Mouse (Mus musculus): ENCODE results near the gene Heatr6. TPM values are rescaled to one million over a fixed set of nuclear protein-coding genes. Genes with fewer than 3 reads are reported as not detected.

Heatr6 gene
- polyA plus RNA-seq, 1 experiment from 2014 or later: 34.1 TPM

- H3K9ac ChIP-seq: no peak overlapping the region
- WGBS: 76% methylated on average over 2 of the region's 2 CpGs
- no peak overlapping the region for H3K4me2 ChIP-seq (replicated peaks)
- peaks cover 4% of the 10 kb centered on the region; the same call in 1 of the 2 replicates for H3K9me3 ChIP-seq (replicated peaks)
- H3K4me1 ChIP-seq: no peaks in the 10 kb centered on the region
- no peak for ATAC-seq (ENCODE audit: low FRiP score)
- H3K27me3 ChIP-seq: peaks cover 4% of the 10 kb centered on the region
- H3K4me3 ChIP-seq: no peak overlapping the region
- no peak overlapping the region for H3K27ac ChIP-seq
- no peaks in the 10 kb centered on the region for H3K36me3 ChIP-seq
Observed at GRCm38 (mm10) chr11:83735881-83736280, 17.6 kb upstream of the Heatr6 start.

GRCm38 (mm10) chr11:83737109-83737558 is 16.4 kb upstream of the Heatr6 start:
- WGBS: 84% methylated on average over 3 of the region's 3 CpGs

GRCm38 (mm10) chr11:83739241-83739640 is 14.3 kb upstream of the Heatr6 start:
- 25% methylated on average over 5 of the region's 5 CpGs for WGBS
- H3K36me3 ChIP-seq: no peaks in the 10 kb centered on the region
- no peak overlapping the region for H3K9ac ChIP-seq
- no peaks in the 10 kb centered on the region for H3K4me1 ChIP-seq
- no peaks in the 10 kb centered on the region for H3K9me3 ChIP-seq (replicated peaks)
- no peak overlapping the region for H3K4me2 ChIP-seq (replicated peaks)
- no peak overlapping the region for H3K4me3 ChIP-seq
- ATAC-seq (ENCODE audit: low FRiP score): no peak
- no peak overlapping the region for H3K27ac ChIP-seq
- H3K27me3 ChIP-seq: peaks cover 13% of the 10 kb centered on the region

More at GRCm38 (mm10) chr11:83737109-83737558, 16.4 kb upstream of the Heatr6 start:
- ATAC-seq (ENCODE audit: low FRiP score): no peak
- H3K4me2 ChIP-seq (replicated peaks): no peak overlapping the region
- H3K4me3 ChIP-seq: no peak overlapping the region
- no peak overlapping the region for H3K9ac ChIP-seq
- no peaks in the 10 kb centered on the region for H3K36me3 ChIP-seq
- peaks cover 4% of the 10 kb centered on the region; the same call in 1 of the 2 replicates for H3K9me3 ChIP-seq (replicated peaks)
- peaks cover 7% of the 10 kb centered on the region for H3K27me3 ChIP-seq
- no peaks in the 10 kb centered on the region for H3K4me1 ChIP-seq
- H3K27ac ChIP-seq: no peak overlapping the region

GRCm38 (mm10) chr11:83740443-83740991 is 13.0 kb upstream of the Heatr6 start:
- Histone ChIP-seq H3K36me3 (no peaks in the 10 kb centered on the region), H3K4me1 (no peaks in the 10 kb centered on the region), H3K27me3 (peaks cover 15% of the 10 kb centered on the region), H3K9me3 (replicated peaks) (no peaks in the 10 kb centered on the region), H3K4me2 (replicated peaks) (no peak overlapping the region), H3K4me3 (no peak overlapping the region), H3K9ac (no peak overlapping the region), H3K27ac (no peak overlapping the region)
- no peak for ATAC-seq (ENCODE audit: low FRiP score)
- WGBS: 84% methylated on average over 4 of the region's 4 CpGs

- ATAC-seq (ENCODE audit: low FRiP score): no peak
- Histone ChIP-seq H3K27me3 (peaks cover 21% of the 10 kb centered on the region), H3K9me3 (replicated peaks) (no peaks in the 10 kb centered on the region), H3K9ac (no peak overlapping the region), H3K36me3 (no peaks in the 10 kb centered on the region), H3K4me1 (no peaks in the 10 kb centered on the region), H3K4me3 (no peak overlapping the region), H3K27ac (no peak overlapping the region), H3K4me2 (replicated peaks) (no peak overlapping the region)
- 83% methylated on average over 5 of the region's 5 CpGs for WGBS
Observed at GRCm38 (mm10) chr11:83741841-83742240, 11.7 kb upstream of the Heatr6 start.

- no peak overlapping the region for H3K27ac ChIP-seq
- no peak overlapping the region for H3K4me3 ChIP-seq
- ATAC-seq (ENCODE audit: low FRiP score): no peak
- no peaks in the 10 kb centered on the region for H3K4me1 ChIP-seq
- H3K9ac ChIP-seq: no peak overlapping the region
- H3K9me3 ChIP-seq (replicated peaks): no peaks in the 10 kb centered on the region
- no peaks in the 10 kb centered on the region for H3K36me3 ChIP-seq
- H3K27me3 ChIP-seq: peaks cover 31% of the 10 kb centered on the region
- 78% methylated on average over 9 of the region's 9 CpGs for WGBS
- H3K4me2 ChIP-seq (replicated peaks): no peak overlapping the region
Observed at GRCm38 (mm10) chr11:83742731-83743355, 10.7 kb upstream of the Heatr6 start.

GRCm38 (mm10) chr11:83743525-83743924 is 10.0 kb upstream of the Heatr6 start:
- no peak overlapping the region for H3K27ac ChIP-seq
- 85% methylated on average over 3 of the region's 3 CpGs for WGBS
- H3K9ac ChIP-seq: no peak overlapping the region
- H3K4me1 ChIP-seq: no peaks in the 10 kb centered on the region
- H3K9me3 ChIP-seq (replicated peaks): no peaks in the 10 kb centered on the region
- no peak overlapping the region for H3K4me3 ChIP-seq
- ATAC-seq (ENCODE audit: low FRiP score): no peak
- peaks cover 38% of the 10 kb centered on the region for H3K27me3 ChIP-seq
- H3K4me2 ChIP-seq (replicated peaks): no peak overlapping the region
- no peaks in the 10 kb centered on the region for H3K36me3 ChIP-seq

GRCm38 (mm10) chr11:83746152-83746551 is 7.3 kb upstream of the Heatr6 start:
- Histone ChIP-seq H3K9ac (no peak overlapping the region), H3K4me3 (no peak overlapping the region), H3K27ac (no peak overlapping the region), H3K27me3 (peaks cover 40% of the 10 kb centered on the region), H3K4me2 (replicated peaks) (no peak overlapping the region), H3K9me3 (replicated peaks) (no peaks in the 10 kb centered on the region), H3K36me3 (no peaks in the 10 kb centered on the region), H3K4me1 (no peaks in the 10 kb centered on the region)
- ATAC-seq (ENCODE audit: low FRiP score): no peak
- 60% methylated on average over 4 of the region's 4 CpGs for WGBS

- Histone ChIP-seq H3K4me3 (no peak within 1 kb of the TSS), H3K27me3 (peaks cover 44% of the 10 kb centered on the region), H3K9ac (no peak within 1 kb of the TSS), H3K4me2 (replicated peaks) (no peak within 1 kb of the TSS), H3K9me3 (replicated peaks) (no peaks in the 10 kb centered on the region), H3K27ac (no peak within 1 kb of the TSS), H3K4me1 (no peaks in the 10 kb centered on the region), H3K36me3 (no peaks in the 10 kb centered on the region)
- ATAC-seq (ENCODE audit: low FRiP score): no peak
- WGBS: 74% methylated on average over 5 of the region's 5 CpGs
Observed at GRCm38 (mm10) chr11:83746681-83747080, 6.8 kb upstream of the Heatr6 start, which contains the start of gene Wfdc21. Wfdc21 (plus strand) TSS chr11:83746940.

- Histone ChIP-seq H3K9ac (no peak overlapping the region), H3K27me3 (peaks cover 50% of the 10 kb centered on the region), H3K9me3 (replicated peaks) (no peaks in the 10 kb centered on the region), H3K27ac (no peak overlapping the region), H3K4me2 (replicated peaks) (no peak overlapping the region), H3K4me3 (no peak overlapping the region), H3K36me3 (no peaks in the 10 kb centered on the region), H3K4me1 (no peaks in the 10 kb centered on the region)
- WGBS: 79% methylated on average over 6 of the region's 6 CpGs
- ATAC-seq (ENCODE audit: low FRiP score): no peak
Observed at GRCm38 (mm10) chr11:83747376-83748265, 5.9 kb upstream of the Heatr6 start.

- Histone ChIP-seq H3K36me3 (peaks cover 35% of the 10 kb centered on the region), H3K4me3 (peak overlapping the region; percentile 80), H3K4me1 (peaks cover 15% of the 10 kb centered on the region), H3K9me3 (replicated peaks) (no peaks in the 10 kb centered on the region), H3K9ac (peak overlapping the region; percentile 88), H3K27me3 (peaks cover 15% of the 10 kb centered on the region), H3K27ac (peak overlapping the region; percentile 88), H3K4me2 (replicated peaks) (peak overlapping the region; percentile 81)
- WGBS: 7% methylated on average over 8 of the region's 8 CpGs
- ATAC-seq (ENCODE audit: low FRiP score): no peak
Observed at GRCm38 (mm10) chr11:83754227-83754626, 731 bp downstream of the Heatr6 start.

GRCm38 (mm10) chr11:83767306-83767705 is 13.8 kb downstream of the Heatr6 start:
- Histone ChIP-seq H3K4me2 (replicated peaks) (no peak overlapping the region), H3K9ac (no peak overlapping the region), H3K9me3 (replicated peaks) (no peaks in the 10 kb centered on the region), H3K4me3 (no peak overlapping the region), H3K4me1 (no peaks in the 10 kb centered on the region), H3K27me3 (no peaks in the 10 kb centered on the region), H3K27ac (no peak overlapping the region), H3K36me3 (peaks cover 94% of the 10 kb centered on the region)
- WGBS: 90% methylated on average over 9 of the region's 9 CpGs
- ATAC-seq (ENCODE audit: low FRiP score): no peak
